Mouse (Mus musculus) ES-Bruce4 (cell line): ENCODE results near the gene Ttc37. TPM values are rescaled to one million over a fixed set of nuclear protein-coding genes. Genes with fewer than 3 reads are reported as not detected.

ENCODE experiments used
- H3K27ac ChIP-seq: 2 replicates; pipeline ENCODE4 v1.5.1; 2012; ENCODE audit warnings: low read length, inconsistent platforms; ENCODE audit not compliant: insufficient read depth
- H3K27me3 ChIP-seq: 2 replicates; pipeline ENCODE4 v1.6.1; 2012; ENCODE audit warnings: mild to moderate bottlenecking, low read length, inconsistent platforms; ENCODE audit not compliant: control insufficient read depth, poor library complexity, insufficient read depth, severe bottlenecking
- H3K36me3 ChIP-seq: 2 replicates; pipeline ENCODE4 v1.6.1; 2012; ENCODE audit warnings: inconsistent platforms, mild to moderate bottlenecking, low read length, moderate library complexity; ENCODE audit not compliant: control insufficient read depth, poor library complexity, insufficient read depth, severe bottlenecking
- H3K4me1 ChIP-seq: one replicate; pipeline ENCODE4 v1.8.1; 2011; ENCODE audit warnings: low read length; ENCODE audit not compliant: control insufficient read depth, insufficient read depth
- H3K4me3 ChIP-seq: 2 replicates; pipeline ENCODE4 v1.5.1; 2011; ENCODE audit warnings: low read depth, mild to moderate bottlenecking, low read length
- H3K9ac ChIP-seq: 2 replicates; pipeline ENCODE4 v1.6.1; 2012; ENCODE audit warnings: low read depth, mild to moderate bottlenecking, inconsistent platforms; ENCODE audit not compliant: poor library complexity, severe bottlenecking
- H3K9me3 ChIP-seq: replicated peaks from 2 replicates; pipeline ENCODE4 v1.6.1; 2012; ENCODE audit warnings: mild to moderate bottlenecking, low read length, inconsistent platforms; ENCODE audit not compliant: control insufficient read depth, poor library complexity, insufficient read depth, severe bottlenecking
- CTCF ChIP-seq: IDR thresholded peaks from one replicate; pipeline ENCODE4 v1.8.1; 2011; ENCODE audit warnings: low read depth, low read length
- EP300 ChIP-seq: IDR thresholded peaks from 2 replicates; pipeline ENCODE4 v1.6.1; 2011; ENCODE audit warnings: low read depth, low read length; ENCODE audit not compliant: insufficient read depth
- POLR2A ChIP-seq: IDR thresholded peaks from one replicate; pipeline ENCODE4 v1.8.1; 2011; ENCODE audit warnings: low read length; ENCODE audit not compliant: insufficient read depth
- polyA plus RNA-seq: library from polyadenylated mRNA; stranded (reverse); fragments of >200 nt; gene quantifications from 2 replicates; pipeline ENCODE4 v1.2.4, GENCODE M21; 2011; ENCODE audit warnings: low read depth; ENCODE audit not compliant: missing spikeins, insufficient read depth, insufficient read length

Gene Ttc37
- polyA plus RNA-seq, 1 experiment, result 30.0 TPM

DNA sequence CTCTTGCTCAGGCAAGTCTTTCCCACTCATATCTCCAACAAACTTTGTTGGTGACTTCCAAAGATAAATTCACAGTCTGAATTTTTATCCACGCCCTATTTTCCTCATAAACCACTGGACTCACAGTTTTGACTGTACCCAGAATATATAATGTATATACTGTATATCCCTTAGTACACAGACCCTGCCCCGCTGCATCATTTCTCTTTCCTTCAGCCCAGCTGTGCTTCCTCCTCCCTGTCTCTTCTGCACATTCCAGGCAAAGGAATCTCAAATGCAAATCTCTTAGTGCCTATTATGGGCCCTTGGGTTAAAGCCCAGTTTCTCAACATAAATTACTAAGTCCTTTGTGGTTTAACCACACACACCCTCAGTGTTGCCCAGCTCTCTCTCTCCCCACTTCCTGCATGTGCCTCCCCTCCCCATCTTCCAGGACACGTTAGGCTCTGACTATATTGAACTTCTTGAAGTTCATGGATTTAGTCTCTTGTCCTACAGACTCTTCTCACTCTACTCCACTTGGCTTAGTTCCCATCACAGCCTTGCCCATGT is 98.8 kb downstream of the Ttc37 start:
- H3K27ac ChIP-seq, result no peak overlapping the region
- TF ChIP-seq CTCF (no peak), POLR2A (no peak), EP300 (no peak)
- no peaks in the 10 kb centered on the region for H3K27me3 ChIP-seq
- H3K36me3 ChIP-seq, result no peaks in the 10 kb centered on the region
- H3K4me1 ChIP-seq, result no peaks in the 10 kb centered on the region
- H3K9ac ChIP-seq, result no peak overlapping the region
- H3K4me3 ChIP-seq, result no peak overlapping the region
- H3K9me3 ChIP-seq, result no peaks in the 10 kb centered on the region

DNA sequence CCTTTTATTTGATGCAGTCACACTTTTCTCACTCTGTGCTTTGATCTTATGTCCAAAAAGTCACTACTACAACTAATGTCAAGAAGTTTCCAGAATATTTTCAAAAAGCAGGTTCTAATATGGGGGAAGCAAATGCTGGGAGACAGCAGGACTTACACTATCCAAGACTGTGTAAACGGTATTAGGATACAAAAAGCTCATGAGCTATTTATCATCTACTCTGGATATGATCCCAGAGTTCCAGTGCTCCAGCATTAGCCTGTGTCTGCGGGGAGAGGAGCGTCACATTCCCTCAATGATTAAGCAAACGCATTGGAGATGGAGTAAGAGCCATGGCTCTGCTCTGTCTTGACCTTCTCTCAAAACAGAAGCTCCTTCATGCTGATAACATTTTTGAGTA is 101.4 kb downstream of the Ttc37 start:
- Histone ChIP-seq H3K4me3 (no peak overlapping the region), H3K27ac (no peak overlapping the region), H3K4me1 (no peaks in the 10 kb centered on the region), H3K36me3 (no peaks in the 10 kb centered on the region), H3K27me3 (no peaks in the 10 kb centered on the region), H3K9me3 (no peaks in the 10 kb centered on the region), H3K9ac (no peak overlapping the region)
- TF ChIP-seq CTCF (no peak), EP300 (no peak), POLR2A (no peak)

DNA sequence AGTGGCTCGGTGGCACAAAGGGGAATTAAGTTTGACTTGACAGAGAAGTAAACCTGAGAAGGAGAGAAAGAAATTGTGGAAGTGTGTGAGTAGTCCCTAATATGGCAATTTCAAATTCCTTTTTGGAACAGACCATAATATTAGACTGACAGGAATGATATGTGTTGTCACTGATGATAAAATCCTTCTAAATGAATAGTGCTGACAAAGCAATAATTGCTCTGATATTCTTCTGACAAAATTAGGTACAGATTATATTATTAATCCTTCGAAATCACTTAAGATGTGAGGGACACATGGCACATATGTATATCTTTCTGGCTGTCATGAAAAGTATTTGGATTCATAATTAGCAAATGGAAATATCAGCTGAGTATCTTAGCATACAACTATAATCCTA is 116.4 kb downstream of the Ttc37 start:
- H3K27me3 ChIP-seq, result no peaks in the 10 kb centered on the region
- no peaks in the 10 kb centered on the region for H3K36me3 ChIP-seq

DNA sequence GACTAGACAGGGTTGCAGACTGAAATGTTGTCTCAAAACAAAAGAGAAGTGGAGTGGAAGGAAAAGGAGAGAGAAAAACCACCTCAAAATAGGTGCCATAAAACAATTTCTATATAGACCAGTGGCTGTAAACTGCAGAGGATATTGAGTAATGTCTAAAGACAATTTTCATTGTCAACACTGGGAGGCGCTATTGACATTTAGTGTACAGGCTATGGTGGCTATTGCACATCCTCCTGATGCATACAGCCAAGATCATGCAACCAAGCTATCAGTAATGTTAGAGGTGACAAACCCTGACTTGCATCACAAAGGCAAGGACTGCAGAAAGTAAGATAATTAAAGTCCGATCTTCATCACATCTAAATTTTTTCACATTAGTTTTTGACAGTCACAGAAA is 116.9 kb downstream of the Ttc37 start:
- Histone ChIP-seq H3K36me3 (no peaks in the 10 kb centered on the region), H3K4me1 (no peaks in the 10 kb centered on the region), H3K9me3 (no peaks in the 10 kb centered on the region), H3K9ac (no peak overlapping the region), H3K27ac (no peak overlapping the region), H3K27me3 (no peaks in the 10 kb centered on the region), H3K4me3 (no peak overlapping the region)
- TF ChIP-seq CTCF (no peak), EP300 (no peak), POLR2A (no peak)

More for the DNA sequence above, 116.4 kb downstream of the Ttc37 start:
- Histone ChIP-seq H3K27ac (no peak overlapping the region), H3K9ac (no peak overlapping the region), H3K9me3 (no peaks in the 10 kb centered on the region), H3K4me1 (no peaks in the 10 kb centered on the region), H3K4me3 (no peak overlapping the region)
- TF ChIP-seq EP300 (no peak), POLR2A (no peak), CTCF (no peak)

Other genes starting within 250 kb of the Ttc37 start
- 32.9 and 33.7 TPM in 2 replicates for gene Rhobtb3, start 154.8 kb upstream of the Ttc37 start, polyA plus RNA-seq
- gene Spata9, start 131.6 kb upstream of the Ttc37 start, polyA plus RNA-seq, result not detected in 2 replicates
- gene Rfesd, start 80.0 kb upstream of the Ttc37 start, polyA plus RNA-seq, result 12.5 and 18.9 TPM in 2 replicates
- not detected in 2 replicates for gene Gpr150, start 41.7 kb upstream of the Ttc37 start, polyA plus RNA-seq
- gene Arsk, start 74 bp upstream of the Ttc37 start, polyA plus RNA-seq, result 5.4 and 9.9 TPM in 2 replicates
- not detected in 2 replicates for gene Fam81b, start 206.3 kb downstream of the Ttc37 start, polyA plus RNA-seq